Mouse (Mus musculus) kidney, embryonic 15.5 days (tissue): ENCODE measurements around the gene Olfr1391. TPM values are rescaled to one million over a fixed set of nuclear protein-coding genes. Genes with fewer than 3 reads are reported as not detected.
"Not testable (repeated sequence)": the region's sequence is repeated elsewhere in the genome, so short reads cannot be mapped to it uniquely, and the experiment has no call there.

Experiments
- ATAC-seq: fragments of 200-750 bp; cut with Nextera tagmentation; replicated peaks from 2 replicates; pipeline ENCODE4 v1.8.0; 2017; ENCODE audit warnings: moderate TSS enrichment; ENCODE audit not compliant: low FRiP score
- H3K27ac ChIP-seq: fragments of 300-500 bp; sonication (generic); 2 replicates; pipeline ENCODE4 v1.5.1; 2015; ENCODE audit warnings: mild to moderate bottlenecking, inconsistent platforms
- H3K27me3 ChIP-seq: fragments of 300-500 bp; sonication (generic); 2 replicates; pipeline ENCODE4 v1.6.1; 2015; ENCODE audit warnings: inconsistent platforms
- H3K36me3 ChIP-seq: fragments of 300-500 bp; sonication (generic); 2 replicates; pipeline ENCODE4 v1.6.1; 2015; ENCODE audit warnings: inconsistent platforms
- H3K4me1 ChIP-seq: fragments of 300-500 bp; sonication (generic); 2 replicates; pipeline ENCODE4 v1.6.1; 2015; ENCODE audit warnings: inconsistent platforms
- H3K4me2 ChIP-seq: fragments of 300-500 bp; sonication (generic); 2 replicates; pipeline ENCODE4 v1.6.1; 2015; ENCODE audit warnings: moderate library complexity, mild to moderate bottlenecking, inconsistent platforms
- H3K4me3 ChIP-seq: fragments of 300-500 bp; sonication (generic); replicated peaks from 2 replicates; pipeline ENCODE4 v1.5.1; 2015; ENCODE audit warnings: mild to moderate bottlenecking, inconsistent platforms
- H3K9ac ChIP-seq: fragments of 300-500 bp; sonication (generic); 2 replicates; pipeline ENCODE4 v1.6.1; 2015; ENCODE audit warnings: mild to moderate bottlenecking, inconsistent platforms
- H3K9me3 ChIP-seq: fragments of 300-500 bp; sonication (generic); replicated peaks from 2 replicates; pipeline ENCODE4 v1.6.1; 2016; ENCODE audit warnings: inconsistent platforms
- WGBS: fragments of 180-500 bp; shearing (Covaris S2); methylation state at CpG from one replicate; pipeline ENCODE4 v1.1.7; 2015; ENCODE audit warnings: mixed read lengths; 5-methylcytosine and 5-hydroxymethylcytosine counted together
- polyA plus RNA-seq: library from polyadenylated mRNA; unstranded; fragments of >200 nt; fragmentation: Nextera tagmentation; extraction: Ambion mirVana; gene quantifications from 2 replicates; pipeline ENCODE4 v1.2.1, GENCODE M21; 2015

Gene Olfr1391
- not detected in 2 replicates for polyA plus RNA-seq

DNA sequence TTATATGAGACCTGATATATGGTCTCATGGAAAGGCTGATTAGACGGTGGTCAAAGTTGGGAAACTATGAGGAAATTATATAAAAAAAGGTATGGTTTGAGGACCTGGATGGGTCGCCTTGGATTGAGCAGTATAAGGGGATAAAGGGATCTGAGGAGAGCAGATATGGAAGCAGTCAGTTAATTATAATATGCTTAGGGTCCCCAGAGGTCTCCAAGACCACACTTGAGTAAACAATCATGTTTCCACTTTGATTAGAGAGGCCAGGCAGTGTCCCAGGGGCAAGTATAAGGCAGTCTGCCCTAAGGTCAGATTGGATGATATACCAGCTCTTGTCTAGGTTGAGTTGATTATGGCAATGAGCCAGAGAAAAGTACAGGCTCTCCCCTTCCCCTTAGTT is at the start of gene Olfr1391:
Olfr1391 (plus strand) TSS at position 301 of the 400 bp plus-strand sequence.
- Histone ChIP-seq H3K4me2 (no peak within 1 kb of the TSS), H3K27ac (no peak within 1 kb of the TSS), H3K9ac (no peak within 1 kb of the TSS), H3K27me3 (no peaks in the 10 kb centered on the region), H3K4me1 (no peaks in the 10 kb centered on the region), H3K4me3 (no peak within 1 kb of the TSS), H3K9me3 (no peaks in the 10 kb centered on the region), H3K36me3 (no peaks in the 10 kb centered on the region)
- WGBS: 76% methylated on average over 2 of the region's 2 CpGs
- ATAC-seq: no peak

- no peaks in the 10 kb centered on the region for H3K9me3 ChIP-seq
- H3K27ac ChIP-seq: no peak overlapping the region
- ATAC-seq: no peak
- no peak overlapping the region for H3K9ac ChIP-seq
- no peaks in the 10 kb centered on the region for H3K27me3 ChIP-seq
- no peak overlapping the region for H3K4me3 ChIP-seq
- H3K4me1 ChIP-seq: no peaks in the 10 kb centered on the region
- no peak overlapping the region for H3K4me2 ChIP-seq
- H3K36me3 ChIP-seq: no peaks in the 10 kb centered on the region
- WGBS: 64% methylated on average over 11 of the region's 11 CpGs
Measured at GRCm38 (mm10) chr11:49273834-49274519, 48.6 kb upstream of the Olfr1391 start.

DNA sequence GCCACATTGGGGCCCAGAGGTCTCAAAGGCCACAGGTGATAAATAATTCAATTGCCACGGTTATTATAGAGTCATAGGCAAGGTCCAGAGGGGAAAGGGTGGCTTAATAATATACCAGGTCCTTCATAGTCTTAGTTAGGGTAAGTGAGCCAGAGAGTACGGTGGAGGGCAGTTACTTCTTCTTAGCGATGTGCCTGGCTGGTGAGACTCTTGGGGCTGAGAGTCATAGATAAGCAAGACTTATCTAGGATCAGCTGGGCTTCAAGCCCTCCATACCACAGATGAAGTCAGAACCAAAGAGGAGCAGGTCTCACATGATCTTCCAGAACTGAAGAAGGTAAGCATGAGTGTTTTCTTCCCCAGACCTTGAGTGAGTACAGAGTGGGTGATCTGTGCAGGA is 44.3 kb upstream of the Olfr1391 start, which contains the start of gene Olfr1393:
Olfr1393 (plus strand) TSS at position 83 of the 400 bp plus-strand sequence.
- Histone ChIP-seq H3K4me1 (no peaks in the 10 kb centered on the region), H3K9me3 (no peaks in the 10 kb centered on the region), H3K4me3 (no peak within 1 kb of the TSS), H3K36me3 (no peaks in the 10 kb centered on the region), H3K9ac (no peak within 1 kb of the TSS), H3K4me2 (no peak within 1 kb of the TSS), H3K27ac (no peak within 1 kb of the TSS), H3K27me3 (no peaks in the 10 kb centered on the region)
- 70% methylated on average over 3 of the region's 3 CpGs for WGBS
- ATAC-seq: no peak

- 70% methylated on average over 1 of the region's 1 CpGs for WGBS
- H3K4me2 ChIP-seq, H3K27ac ChIP-seq, H3K4me1 ChIP-seq, H3K36me3 ChIP-seq, H3K4me3 ChIP-seq, H3K27me3 ChIP-seq, H3K9me3 ChIP-seq, ATAC-seq, H3K9ac ChIP-seq: not testable (repeated sequence)
Measured at GRCm38 (mm10) chr11:49284982-49285381, 37.6 kb upstream of the Olfr1391 start, which contains the start of gene Olfr1392. TSS of gene Olfr1392 (plus strand) at chr11:49285282.

DNA sequence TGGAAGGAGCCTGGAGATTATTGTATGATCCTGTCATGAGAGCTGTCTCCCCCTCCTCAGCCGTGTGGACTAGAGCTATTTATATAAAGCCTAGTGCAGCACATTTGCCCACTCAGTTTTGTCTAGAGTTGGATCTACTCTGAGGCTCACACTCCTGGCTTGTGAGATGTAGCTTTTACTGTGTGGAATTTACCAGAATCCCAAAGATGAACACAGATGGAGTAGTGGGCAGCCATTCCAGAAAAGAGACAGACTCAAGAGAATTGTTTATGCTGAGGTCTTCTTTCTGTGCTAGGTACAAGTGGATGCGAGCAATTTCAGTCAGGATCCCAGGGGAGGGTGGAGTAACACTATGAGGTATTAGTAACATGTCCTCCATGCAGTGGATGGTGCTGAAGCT is 35.3 kb upstream of the Olfr1391 start:
- Histone ChIP-seq H3K27me3 (no peaks in the 10 kb centered on the region), H3K27ac (no peak overlapping the region), H3K9ac (no peak overlapping the region), H3K4me1 (no peaks in the 10 kb centered on the region), H3K4me3 (no peak overlapping the region), H3K9me3 (0 out of 2 replicates have a peak, but pooled peaks cover 3% of the 10 kb centered on the region), H3K4me2 (no peak overlapping the region), H3K36me3 (no peaks in the 10 kb centered on the region)
- ATAC-seq: no peak
- WGBS: 76% methylated on average over 2 of the region's 2 CpGs

GRCm38 (mm10) chr11:49292777-49293176 is 29.8 kb upstream of the Olfr1391 start:
- no peak overlapping the region for H3K9ac ChIP-seq
- H3K9me3 ChIP-seq: no peaks in the 10 kb centered on the region
- H3K36me3 ChIP-seq: no peaks in the 10 kb centered on the region
- H3K4me3 ChIP-seq: no peak overlapping the region
- no peak overlapping the region for H3K4me2 ChIP-seq
- H3K27me3 ChIP-seq: no peaks in the 10 kb centered on the region
- whole genome bisulfite sequencing: 83% methylated on average over 3 of the region's 3 CpGs
- no peaks in the 10 kb centered on the region for H3K4me1 ChIP-seq
- ATAC-seq: no peak
- H3K27ac ChIP-seq: no peak overlapping the region

DNA sequence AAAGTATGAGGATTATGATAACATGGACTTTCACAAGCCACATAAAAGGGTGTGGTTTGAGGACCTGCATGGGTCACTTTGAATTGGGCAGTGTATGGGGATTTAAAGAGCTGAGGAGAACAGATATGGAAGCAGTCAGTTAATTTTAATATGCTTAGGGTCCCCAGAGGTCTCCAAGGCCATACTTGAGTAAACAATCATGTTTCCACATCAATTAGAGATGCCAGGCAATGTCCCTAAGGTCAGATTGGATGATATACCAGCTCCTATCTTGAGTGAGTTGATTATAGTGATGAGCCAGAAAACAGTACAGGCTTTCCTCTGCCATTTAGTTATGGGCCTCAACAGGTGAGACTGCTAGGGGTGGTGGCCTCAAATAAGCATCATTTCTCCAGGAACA is 18.1 kb upstream of the Olfr1391 start, which contains the start of gene Olfr10:
Olfr10 (plus strand) TSS at position 301 of the 400 bp plus-strand sequence.
- no peak for ATAC-seq
- H3K27ac ChIP-seq: no peak within 1 kb of the TSS
- no peaks in the 10 kb centered on the region for H3K9me3 ChIP-seq
- no peak within 1 kb of the TSS for H3K4me3 ChIP-seq
- H3K4me2 ChIP-seq: no peak within 1 kb of the TSS
- H3K9ac ChIP-seq: no peak within 1 kb of the TSS
- no peaks in the 10 kb centered on the region for H3K27me3 ChIP-seq
- H3K36me3 ChIP-seq: no peaks in the 10 kb centered on the region
- H3K4me1 ChIP-seq: no peaks in the 10 kb centered on the region

- H3K9me3 ChIP-seq, H3K27ac ChIP-seq, H3K36me3 ChIP-seq, H3K4me2 ChIP-seq, H3K27me3 ChIP-seq, ATAC-seq, H3K9ac ChIP-seq, H3K4me1 ChIP-seq, H3K4me3 ChIP-seq: not testable (repeated sequence)
- WGBS: 80% methylated on average over 5 of the region's 5 CpGs
Measured at GRCm38 (mm10) chr11:49308547-49308946, 14.0 kb upstream of the Olfr1391 start.

DNA sequence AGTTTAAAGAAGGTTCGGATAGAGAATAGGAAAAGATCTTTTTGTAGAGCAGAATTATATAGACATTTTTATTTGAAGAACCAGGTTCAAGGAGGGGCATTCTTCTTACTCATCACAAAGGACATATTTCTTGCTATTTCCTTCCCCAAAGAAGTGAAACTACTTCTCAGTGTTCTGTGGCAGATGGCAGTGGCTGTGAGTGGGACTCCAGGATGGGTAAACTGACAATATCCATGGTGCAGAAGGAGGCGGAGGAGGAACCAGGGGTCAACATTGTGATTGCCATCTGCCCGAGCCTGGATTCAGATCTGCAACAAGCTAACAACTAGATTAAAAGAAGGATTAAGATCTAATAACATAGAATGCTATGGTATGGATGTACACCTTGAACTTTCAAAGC is 4.2 kb downstream of the Olfr1391 start:
- Histone ChIP-seq H3K9ac (no peak overlapping the region), H3K36me3 (no peaks in the 10 kb centered on the region), H3K9me3 (no peaks in the 10 kb centered on the region), H3K27ac (no peak overlapping the region), H3K27me3 (no peaks in the 10 kb centered on the region), H3K4me3 (no peak overlapping the region), H3K4me1 (no peaks in the 10 kb centered on the region), H3K4me2 (no peak overlapping the region)
- WGBS: 85% methylated on average over 3 of the region's 3 CpGs
- no peak for ATAC-seq

DNA sequence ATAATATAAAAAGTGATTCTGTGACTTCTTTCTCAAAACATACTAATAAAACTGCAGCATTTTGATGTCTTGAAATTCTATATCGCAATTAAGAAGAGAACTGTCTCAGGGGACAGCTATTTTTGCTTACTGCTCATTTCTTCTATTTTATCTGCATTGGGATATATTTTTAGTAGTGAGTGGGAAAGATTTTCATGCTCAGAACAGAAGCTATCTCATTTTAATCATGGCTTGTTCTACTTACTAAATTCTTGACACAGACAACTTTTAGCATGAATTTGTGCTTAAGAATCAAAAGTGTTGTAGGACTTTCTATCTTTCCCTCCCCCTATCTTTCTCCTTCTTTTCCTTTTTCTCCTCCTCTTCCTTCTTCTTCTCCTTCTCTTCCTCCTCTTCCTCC is 7.1 kb downstream of the Olfr1391 start:
- H3K27ac ChIP-seq: no peak overlapping the region
- no peaks in the 10 kb centered on the region for H3K9me3 ChIP-seq
- no peak for ATAC-seq
- H3K4me3 ChIP-seq: no peak overlapping the region
- WGBS: 72% methylated on average over 1 of the region's 1 CpGs
- no peaks in the 10 kb centered on the region for H3K27me3 ChIP-seq
- H3K9ac ChIP-seq: no peak overlapping the region
- H3K4me2 ChIP-seq: no peak overlapping the region
- no peaks in the 10 kb centered on the region for H3K36me3 ChIP-seq
- no peaks in the 10 kb centered on the region for H3K4me1 ChIP-seq

DNA sequence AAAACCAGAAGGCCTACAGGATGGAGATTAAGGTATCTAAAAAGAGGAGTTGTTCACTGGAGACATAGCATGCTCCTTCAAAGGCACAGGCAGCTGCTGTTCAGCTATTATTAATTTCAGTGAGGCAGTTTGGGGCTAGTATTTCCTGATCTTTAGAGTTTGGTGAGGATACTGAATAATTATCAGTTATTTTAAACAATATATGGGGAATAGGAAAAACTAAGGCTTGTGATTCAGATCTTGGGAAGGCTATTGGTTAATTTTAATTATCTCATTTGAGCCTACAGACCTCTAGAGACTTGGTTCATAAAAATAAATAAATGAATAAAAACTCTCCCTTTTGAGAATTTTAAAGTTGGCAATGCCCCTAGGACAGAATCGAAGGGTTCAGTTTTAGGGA is 12.3 kb downstream of the Olfr1391 start, which contains the start of gene Olfr1390:
Olfr1390 (plus strand) TSS at position 301 of the 400 bp plus-strand sequence.
- H3K9me3 ChIP-seq: no peaks in the 10 kb centered on the region
- WGBS: 91% methylated on average over 1 of the region's 1 CpGs
- no peaks in the 10 kb centered on the region for H3K27me3 ChIP-seq
- H3K4me3 ChIP-seq: no peak within 1 kb of the TSS
- H3K27ac ChIP-seq: no peak within 1 kb of the TSS
- H3K36me3 ChIP-seq: no peaks in the 10 kb centered on the region
- no peaks in the 10 kb centered on the region for H3K4me1 ChIP-seq
- no peak within 1 kb of the TSS for H3K4me2 ChIP-seq
- ATAC-seq: no peak
- no peak within 1 kb of the TSS for H3K9ac ChIP-seq

- no peak overlapping the region for H3K4me3 ChIP-seq
- no peaks in the 10 kb centered on the region for H3K27me3 ChIP-seq
- no peaks in the 10 kb centered on the region for H3K9me3 ChIP-seq
- no peak overlapping the region for H3K27ac ChIP-seq
- no peak for ATAC-seq
- no peaks in the 10 kb centered on the region for H3K36me3 ChIP-seq
- no peak overlapping the region for H3K4me2 ChIP-seq
- H3K9ac ChIP-seq: no peak overlapping the region
- no peaks in the 10 kb centered on the region for H3K4me1 ChIP-seq
- WGBS: 66% methylated on average over 4 of the region's 4 CpGs
Measured at GRCm38 (mm10) chr11:49337150-49337832, 14.7 kb downstream of the Olfr1391 start.
